Mouse (Mus musculus) cerebellum, postnatal 25 days (tissue): ENCODE measurements at regions not wholly inside any gene's neighbourhood (a gene's known extent, or its start where the extent isn't known, plus 50 kb on each side); places are given as distances from the start of the nearest gene placed in this dataset.
"Not testable (repeated sequence)": the region's sequence is repeated elsewhere in the genome, so short reads cannot be mapped to it uniquely, and the experiment has no call there.

Source experiments
- DNase-seq, 2 experiments: peaks; one replicate each; pipeline ENCODE4 v3.0.0; 2021; ENCODE audit warnings: mixed read lengths in 2 of 2

DNA sequence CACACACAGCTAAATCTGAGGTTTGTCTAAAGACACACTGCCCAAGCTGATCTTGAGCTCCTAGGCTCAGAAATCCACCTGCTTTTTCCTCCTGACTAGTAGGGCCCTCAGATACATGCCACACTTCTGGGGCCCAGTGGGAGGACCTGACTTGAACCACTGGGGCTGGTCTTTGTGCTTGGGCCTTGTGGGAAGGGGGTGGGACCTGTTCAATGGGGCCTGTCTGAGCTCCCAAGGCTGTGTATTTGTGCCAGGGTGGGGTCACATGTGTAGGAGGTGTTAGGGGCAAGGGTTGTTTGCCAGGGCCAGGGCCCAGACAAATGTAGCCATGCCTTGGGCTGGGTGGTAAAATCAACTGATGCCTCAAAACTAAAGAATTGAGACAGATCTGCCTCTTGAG lies 56.8 kb downstream of the Gm8765 start:
- DNase-seq: not testable (repeated sequence)

- not testable (repeated sequence) for DNase-seq
Measured at GRCm38 (mm10) chr13:50756334-50756733, 58.2 kb downstream of the Gm8765 start.

DNA sequence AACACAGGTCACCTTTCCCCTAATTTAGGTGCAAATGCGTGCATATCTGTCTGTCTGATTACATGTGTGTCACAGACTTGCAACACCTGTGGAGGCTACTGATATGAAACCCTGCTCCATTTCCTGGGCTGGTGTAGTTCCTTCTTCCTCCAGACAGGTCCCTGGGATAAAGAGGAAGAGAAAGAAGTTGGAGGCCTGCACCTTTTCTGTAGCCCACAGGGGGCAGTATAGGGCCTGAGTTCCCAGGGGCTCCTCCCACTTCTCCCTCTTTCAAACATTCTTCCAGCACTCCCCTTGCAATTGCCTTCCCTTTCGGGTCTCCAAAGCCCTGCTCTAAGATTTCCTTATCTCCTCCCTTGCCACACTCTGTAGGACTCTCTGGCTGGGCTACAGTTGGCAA lies 66.5 kb downstream of the Gm8765 start:
- no peak for DNase-seq

DNA sequence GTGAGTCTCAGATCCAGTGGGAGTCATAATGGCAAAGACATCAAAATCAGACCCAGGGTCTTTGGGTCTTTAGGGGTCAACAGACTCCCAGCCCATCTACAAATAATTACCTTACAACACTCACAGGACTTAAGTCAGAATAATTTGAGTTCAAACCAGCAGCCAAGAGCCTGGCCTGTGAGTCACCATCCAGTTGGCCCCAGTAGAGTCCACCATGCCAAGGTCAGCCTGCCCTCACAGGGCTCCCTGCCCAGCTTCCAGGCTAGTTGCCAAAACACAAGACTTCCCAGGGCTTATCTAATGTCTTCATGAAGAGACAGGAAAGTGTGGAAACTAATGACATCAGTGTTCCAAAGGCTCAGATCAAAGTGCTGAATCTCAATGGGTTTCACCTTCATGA lies 81.9 kb downstream of the Gm8765 start:
- not testable (repeated sequence) for DNase-seq

DNA sequence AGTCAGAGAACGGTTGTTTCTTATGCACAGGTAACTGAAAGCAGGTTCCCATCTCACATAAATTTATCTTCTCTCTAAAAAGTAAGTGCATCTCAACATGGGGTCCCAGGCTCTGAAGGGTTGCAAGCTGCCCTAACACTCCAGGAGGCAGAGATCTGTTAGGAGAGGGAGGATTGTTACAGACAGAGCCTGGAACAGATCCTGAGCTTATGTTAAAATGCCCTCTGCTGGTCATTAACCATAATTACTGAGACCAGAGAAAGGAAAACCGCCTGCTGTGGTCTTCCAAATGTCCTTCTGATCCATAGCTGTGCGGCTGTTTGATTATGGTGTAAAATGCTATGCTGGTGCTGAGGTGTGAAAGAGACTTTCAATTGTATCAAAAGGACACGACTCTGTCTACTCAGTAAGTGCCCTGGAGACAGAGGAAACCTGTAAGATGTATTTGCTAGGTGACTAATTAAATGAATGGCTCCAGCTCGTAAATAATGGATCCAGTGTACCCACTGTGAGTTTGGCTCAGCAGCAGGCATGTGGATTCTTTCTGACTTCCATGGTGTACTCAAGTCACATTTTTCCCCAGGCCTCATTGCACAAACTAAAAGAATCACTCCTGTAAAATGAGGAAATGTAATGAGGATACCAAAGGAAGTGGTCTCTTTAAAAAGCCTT lies 131.9 kb downstream of the Gm8765 start:
- DNase-seq: peak in 1 of 2 experiments; percentile 4
